Mouse (Mus musculus) heart, embryonic 13.5 days (tissue): ENCODE measurements around the gene Nol6. TPM values are rescaled to one million over a fixed set of nuclear protein-coding genes. Genes with fewer than 3 reads are reported as not detected.

ENCODE experiments used
- ATAC-seq: fragments of 200-750 bp; cut with Nextera tagmentation; 2 replicates; pipeline ENCODE4 v1.8.0; 2017; ENCODE audit warnings: moderate TSS enrichment; ENCODE audit not compliant: insufficient number of reproducible peaks, low FRiP score, low TSS enrichment; ENCODE audit errors: extremely low read depth
- H3K27ac ChIP-seq: fragments of 300-500 bp; sonication (generic); replicated peaks from 2 replicates; pipeline ENCODE4 v1.5.1; 2015; ENCODE audit warnings: moderate library complexity, mild to moderate bottlenecking, inconsistent platforms
- H3K27me3 ChIP-seq: fragments of 300-500 bp; sonication (generic); replicated peaks from 2 replicates; pipeline ENCODE4 v1.6.1; 2015; ENCODE audit warnings: mild to moderate bottlenecking, inconsistent platforms
- H3K36me3 ChIP-seq: fragments of 300-500 bp; sonication (generic); 2 replicates; pipeline ENCODE4 v1.6.1; 2015; ENCODE audit warnings: mild to moderate bottlenecking, inconsistent platforms
- H3K4me1 ChIP-seq: fragments of 300-500 bp; sonication (generic); 2 replicates; pipeline ENCODE4 v1.6.1; 2015; ENCODE audit warnings: inconsistent platforms
- H3K4me2 ChIP-seq: fragments of 300-500 bp; sonication (generic); 2 replicates; pipeline ENCODE4 v1.6.1; 2015; ENCODE audit warnings: inconsistent platforms, mild to moderate bottlenecking, moderate library complexity
- H3K4me3 ChIP-seq: fragments of 300-500 bp; sonication (generic); 2 replicates; pipeline ENCODE4 v1.5.1; 2015; ENCODE audit warnings: moderate library complexity, mild to moderate bottlenecking, inconsistent platforms
- H3K9ac ChIP-seq: fragments of 300-500 bp; sonication (generic); 2 replicates; pipeline ENCODE4 v1.6.1; 2015; ENCODE audit warnings: inconsistent platforms, mild to moderate bottlenecking, moderate library complexity
- H3K9me3 ChIP-seq: fragments of 300-500 bp; sonication (generic); 2 replicates; pipeline ENCODE4 v1.6.1; 2016; ENCODE audit warnings: inconsistent platforms
- WGBS: fragments of 180-500 bp; shearing (Covaris S2); methylation state at CpG from one replicate; pipeline ENCODE4 v1.1.7; 2015; ENCODE audit warnings: mixed read lengths; 5-methylcytosine and 5-hydroxymethylcytosine counted together
- polyA plus RNA-seq: library from polyadenylated mRNA; unstranded; fragments of >200 nt; fragmentation: Nextera tagmentation; extraction: Ambion mirVana; gene quantifications from 2 replicates; pipeline ENCODE4 v1.2.1, GENCODE M21; 2015

Gene Nol6
- polyA plus RNA-seq, 1 experiment from 2014 or later: 18.2 TPM

DNA sequence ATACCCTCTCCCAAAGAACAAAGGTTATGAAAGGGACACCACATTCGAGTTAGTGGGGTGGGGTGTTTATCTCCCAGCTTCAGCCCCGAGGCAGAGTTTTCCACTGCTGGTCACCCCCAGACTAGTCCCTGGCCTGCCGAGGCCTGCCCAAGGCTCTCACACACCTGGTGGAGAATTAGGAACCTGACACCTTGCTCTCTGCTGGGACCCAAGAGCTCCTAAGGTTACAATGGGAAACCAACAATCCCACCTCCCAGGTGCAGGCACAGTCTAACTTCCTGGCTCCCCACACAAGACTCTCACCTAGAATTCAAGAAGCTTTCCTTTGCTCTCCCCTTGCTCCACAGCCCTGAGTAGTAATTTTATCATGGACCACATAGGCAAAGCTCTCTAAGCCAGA, 7.4 kb downstream of the Nol6 start:
- Histone ChIP-seq H3K36me3 (peaks cover 83% of the 10 kb centered on the region), H3K27me3 (no peaks in the 10 kb centered on the region), H3K27ac (no peak overlapping the region), H3K4me3 (no peak overlapping the region), H3K4me2 (no peak overlapping the region), H3K9me3 (no peaks in the 10 kb centered on the region), H3K9ac (no peak overlapping the region), H3K4me1 (no peaks in the 10 kb centered on the region)
- no peak for ATAC-seq
- WGBS: 70% methylated on average over 3 of the region's 3 CpGs

DNA sequence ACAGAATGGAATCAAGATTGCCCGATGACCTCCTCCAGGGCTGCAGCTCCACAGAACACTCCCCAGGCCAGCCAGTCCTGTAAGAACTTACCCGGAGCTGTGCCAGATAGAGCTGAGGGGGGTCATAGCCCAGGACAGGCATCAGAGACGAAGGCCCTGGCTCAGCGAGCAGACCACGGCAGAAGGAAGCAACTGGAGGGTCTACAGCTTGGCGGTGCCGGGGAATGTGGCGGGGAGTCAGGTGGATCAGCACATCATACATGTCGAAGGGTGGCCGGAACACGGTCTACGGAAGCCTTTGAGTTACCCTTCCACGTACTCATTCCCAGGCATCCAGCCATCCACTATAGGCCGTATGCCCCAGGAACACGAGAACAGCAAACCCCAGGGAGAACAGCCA, 8.5 kb downstream of the Nol6 start:
- peaks cover 73% of the 10 kb centered on the region for H3K36me3 ChIP-seq
- 93% methylated on average over 15 of the region's 15 CpGs for WGBS
- H3K27ac ChIP-seq: no peak overlapping the region
- H3K9ac ChIP-seq: no peak overlapping the region
- no peaks in the 10 kb centered on the region for H3K27me3 ChIP-seq
- H3K9me3 ChIP-seq: no peaks in the 10 kb centered on the region
- no peak overlapping the region for H3K4me2 ChIP-seq
- no peaks in the 10 kb centered on the region for H3K4me1 ChIP-seq
- no peak for ATAC-seq
- H3K4me3 ChIP-seq: no peak overlapping the region

DNA sequence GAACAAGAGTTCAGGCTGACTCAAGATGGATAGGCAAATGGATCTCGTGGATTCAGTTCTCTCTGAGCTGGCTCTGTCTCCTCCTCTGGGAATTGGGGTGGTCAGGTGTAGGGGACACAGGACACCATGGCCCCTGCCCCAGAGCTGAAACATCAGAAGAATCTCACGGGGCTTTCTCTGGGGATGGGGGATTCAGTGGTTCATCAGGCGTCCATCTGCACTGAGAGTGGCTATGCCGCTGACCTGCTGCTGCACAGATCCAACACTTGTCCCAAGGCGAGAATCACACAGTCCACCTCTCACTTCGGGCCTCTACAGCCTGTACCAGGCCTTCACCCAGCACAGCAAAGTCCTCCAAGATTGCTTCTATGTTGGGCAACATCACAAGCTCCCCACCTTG, 9.2 kb downstream of the Nol6 start:
- no peak for ATAC-seq
- Histone ChIP-seq H3K27me3 (no peaks in the 10 kb centered on the region), H3K36me3 (peaks cover 66% of the 10 kb centered on the region)

DNA sequence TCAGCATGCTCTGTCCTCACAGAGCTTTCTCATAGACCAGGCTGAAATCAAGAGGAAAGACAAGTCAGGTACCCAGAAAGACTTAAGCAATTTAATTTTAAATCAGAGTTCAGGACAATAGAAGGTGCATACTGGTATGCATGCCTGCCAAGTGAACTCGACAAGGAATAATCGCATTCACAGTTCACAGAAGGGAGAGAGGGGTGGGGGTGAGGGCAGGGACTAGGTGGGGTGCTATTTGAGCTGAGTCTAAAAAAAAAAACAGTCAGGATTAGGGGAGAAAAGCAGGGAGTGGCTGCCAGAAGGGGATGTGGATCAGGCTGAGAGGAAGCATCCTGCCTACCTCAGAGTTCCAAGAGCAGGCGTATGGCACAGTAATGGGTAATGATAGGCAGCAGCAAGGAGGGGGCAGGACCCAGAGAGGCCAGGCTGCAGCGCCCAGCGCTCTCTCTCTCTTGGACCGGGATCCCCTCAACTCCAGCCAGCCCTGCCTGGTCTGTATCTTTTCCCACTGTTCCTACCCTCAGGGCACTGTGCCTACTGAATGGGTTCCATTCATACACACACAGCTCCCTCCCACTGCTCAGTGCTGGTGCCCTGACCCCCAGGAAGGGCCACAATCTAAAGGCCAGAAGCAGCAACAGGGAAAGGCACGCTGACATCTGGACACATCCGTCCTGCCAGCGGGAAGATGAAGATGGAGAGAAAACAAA, 9.7 kb downstream of the Nol6 start:
- Histone ChIP-seq H3K27me3 (no peaks in the 10 kb centered on the region), H3K4me2 (no peak overlapping the region), H3K36me3 (peaks cover 60% of the 10 kb centered on the region), H3K9ac (no peak overlapping the region), H3K9me3 (no peaks in the 10 kb centered on the region), H3K4me3 (no peak overlapping the region), H3K27ac (no peak overlapping the region), H3K4me1 (no peaks in the 10 kb centered on the region)
- no peak for ATAC-seq
- WGBS: 85% methylated on average over 9 of the region's 9 CpGs

More for the DNA sequence above, 9.2 kb downstream of the Nol6 start:
- H3K9me3 ChIP-seq: no peaks in the 10 kb centered on the region
- 80% methylated on average over 6 of the region's 6 CpGs for WGBS
- H3K4me3 ChIP-seq: no peak overlapping the region
- H3K9ac ChIP-seq: no peak overlapping the region
- H3K27ac ChIP-seq: no peak overlapping the region
- H3K4me1 ChIP-seq: no peaks in the 10 kb centered on the region
- H3K4me2 ChIP-seq: no peak overlapping the region

DNA sequence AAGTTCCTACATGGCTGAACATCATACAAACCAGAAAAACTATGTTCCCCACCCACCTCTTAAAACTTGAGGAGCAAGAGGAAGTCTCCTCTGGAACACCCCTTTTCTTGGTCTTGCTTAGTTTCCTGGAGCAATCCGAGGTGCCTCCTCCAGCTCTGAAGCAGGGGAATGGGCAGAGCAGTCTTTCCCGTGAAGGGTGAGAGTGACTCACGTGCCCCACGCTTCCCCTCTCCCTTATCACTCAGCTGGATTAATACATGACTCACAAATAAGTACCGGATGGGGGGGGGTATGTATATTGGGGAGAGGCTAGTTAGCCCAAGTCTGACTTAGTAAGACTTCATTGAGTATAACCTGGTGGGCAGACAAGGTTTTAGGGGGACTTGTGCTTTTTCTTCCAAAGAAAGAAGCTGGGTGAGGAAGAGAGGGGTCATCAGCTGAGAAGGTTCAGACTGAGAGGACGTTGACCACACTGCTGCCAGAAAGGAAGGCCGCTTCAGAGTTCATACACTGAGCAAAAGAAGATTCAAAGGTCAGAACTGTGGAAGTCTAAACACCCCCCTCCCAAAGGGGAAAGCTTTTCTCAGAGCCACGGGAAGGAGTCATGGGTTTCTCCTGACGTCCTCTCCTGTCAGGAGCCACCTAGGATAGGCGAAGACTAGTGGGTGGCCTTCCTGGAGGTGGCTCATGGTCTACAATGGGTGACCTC, 15.4 kb downstream of the Nol6 start:
- Histone ChIP-seq H3K4me1 (0 out of 2 replicates have a peak, but pooled peaks cover 7% of the 10 kb centered on the region), H3K9me3 (no peaks in the 10 kb centered on the region), H3K36me3 (peaks cover 4% of the 10 kb centered on the region; the same call in 1 of the 2 replicates), H3K4me2 (no peak overlapping the region), H3K27me3 (no peaks in the 10 kb centered on the region), H3K9ac (no peak overlapping the region), H3K27ac (no peak overlapping the region), H3K4me3 (no peak overlapping the region)
- WGBS: 58% methylated on average over 10 of the region's 10 CpGs
- ATAC-seq: no peak

DNA sequence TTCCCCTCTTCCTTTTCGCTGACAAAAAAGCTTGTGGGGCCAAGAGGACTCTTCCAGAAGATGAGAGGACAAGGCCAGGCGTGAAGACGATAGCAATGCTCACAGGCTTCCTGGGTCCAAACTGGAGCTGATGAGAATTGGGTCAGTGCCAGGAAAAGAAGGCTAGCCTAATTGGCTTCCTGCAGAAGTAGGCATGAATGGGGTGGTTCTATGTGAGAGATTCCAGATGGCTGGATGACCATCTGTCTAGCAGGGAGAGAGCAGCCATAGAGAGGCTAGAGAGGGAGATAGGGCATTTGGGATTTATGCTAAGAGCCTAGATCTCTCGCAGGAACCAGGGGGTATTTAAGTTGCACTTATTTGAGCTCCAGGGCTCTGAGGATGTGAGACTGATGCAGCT, 16.8 kb downstream of the Nol6 start:
- no peaks in the 10 kb centered on the region for H3K36me3 ChIP-seq
- no peak for ATAC-seq
- H3K4me2 ChIP-seq: no peak overlapping the region
- no peaks in the 10 kb centered on the region for H3K27me3 ChIP-seq
- H3K4me3 ChIP-seq: no peak overlapping the region
- H3K9me3 ChIP-seq: no peaks in the 10 kb centered on the region
- H3K27ac ChIP-seq: no peak overlapping the region
- WGBS: 53% methylated on average over 4 of the region's 4 CpGs
- 0 out of 2 replicates have a peak, but pooled peaks cover 7% of the 10 kb centered on the region for H3K4me1 ChIP-seq
- no peak overlapping the region for H3K9ac ChIP-seq

DNA sequence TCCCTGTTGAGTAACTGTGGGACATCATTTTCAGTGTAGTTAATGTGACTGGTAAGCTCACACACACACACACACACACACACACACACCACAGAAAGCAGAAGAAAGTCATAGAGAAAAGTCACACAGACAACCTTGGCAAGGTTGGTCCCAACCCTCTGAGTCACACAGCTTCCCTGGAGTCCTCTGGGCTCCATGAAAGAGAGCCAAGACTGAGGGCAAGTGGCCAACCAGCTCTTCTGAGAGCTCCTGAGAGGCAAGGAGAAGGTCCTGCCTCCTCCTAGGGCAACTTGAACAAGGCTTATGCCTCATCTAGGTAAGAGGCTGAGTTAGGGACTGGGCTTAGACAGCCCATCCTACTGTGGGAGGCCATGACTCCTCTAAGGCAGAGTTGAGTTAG, 21.4 kb downstream of the Nol6 start:
- H3K4me1 ChIP-seq: peaks cover 16% of the 10 kb centered on the region
- no peak for ATAC-seq
- H3K9me3 ChIP-seq: no peaks in the 10 kb centered on the region
- H3K36me3 ChIP-seq: no peaks in the 10 kb centered on the region
- H3K27ac ChIP-seq: no peak overlapping the region
- no peak overlapping the region for H3K9ac ChIP-seq
- no peak overlapping the region for H3K4me3 ChIP-seq
- H3K4me2 ChIP-seq: no peak overlapping the region
- H3K27me3 ChIP-seq: peaks cover 24% of the 10 kb centered on the region

DNA sequence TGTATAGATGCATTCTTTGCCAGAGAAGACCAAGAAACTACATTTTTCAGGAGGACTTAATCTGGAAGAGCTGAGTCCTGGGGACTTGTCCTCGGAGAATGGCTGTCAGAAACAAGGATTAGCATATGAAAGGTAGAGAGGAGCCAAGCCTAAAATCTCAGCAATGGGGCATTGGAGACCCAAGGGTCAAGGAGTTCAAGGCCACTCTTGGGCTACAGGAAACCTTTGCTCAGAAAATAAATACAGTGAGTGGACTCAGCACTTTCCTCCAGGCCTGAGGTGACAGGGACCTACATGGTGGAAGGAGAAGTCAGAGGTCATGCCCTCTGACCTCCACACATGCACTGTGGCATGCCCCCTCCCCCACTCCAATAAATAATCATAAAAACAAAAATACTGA, 23.3 kb downstream of the Nol6 start:
- no peaks in the 10 kb centered on the region for H3K36me3 ChIP-seq
- H3K9me3 ChIP-seq: no peaks in the 10 kb centered on the region
- peaks cover 28% of the 10 kb centered on the region for H3K4me1 ChIP-seq
- no peak overlapping the region for H3K4me2 ChIP-seq
- no peak overlapping the region for H3K27ac ChIP-seq
- no peak overlapping the region for H3K9ac ChIP-seq
- peaks cover 37% of the 10 kb centered on the region for H3K27me3 ChIP-seq
- H3K4me3 ChIP-seq: no peak overlapping the region
- WGBS: 67% methylated on average over 1 of the region's 1 CpGs
- ATAC-seq: no peak

DNA sequence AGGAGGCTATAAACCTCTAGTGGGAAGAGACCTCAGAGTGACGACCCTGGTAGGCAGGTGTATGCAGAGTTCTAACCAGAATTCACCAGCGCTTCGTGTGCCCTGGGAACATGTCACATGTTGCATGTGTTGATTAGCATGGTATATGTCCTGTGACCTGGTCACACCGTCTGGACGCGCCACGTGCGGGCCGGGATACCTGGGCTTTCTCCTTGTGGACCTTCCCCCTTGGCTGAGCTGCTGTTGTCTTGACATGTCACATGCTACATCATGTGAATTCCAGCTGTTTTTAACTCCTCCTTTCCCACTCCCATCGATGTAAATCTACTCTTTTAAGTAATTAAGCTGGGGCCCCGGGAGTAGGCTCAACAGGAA, 25.7 kb downstream of the Nol6 start:
- no peaks in the 10 kb centered on the region for H3K9me3 ChIP-seq
- H3K4me1 ChIP-seq: peaks cover 49% of the 10 kb centered on the region
- WGBS: 17% methylated on average over 11 of the region's 11 CpGs
- H3K27ac ChIP-seq: no peak overlapping the region
- no peaks in the 10 kb centered on the region for H3K36me3 ChIP-seq
- H3K9ac ChIP-seq: peak overlapping the region; percentile 76; the same call in 1 of the 2 replicates
- peak overlapping the region; percentile 54 for H3K4me3 ChIP-seq
- peaks cover 37% of the 10 kb centered on the region for H3K27me3 ChIP-seq
- ATAC-seq: no peak
- H3K4me2 ChIP-seq: peak overlapping the region; percentile 89

DNA sequence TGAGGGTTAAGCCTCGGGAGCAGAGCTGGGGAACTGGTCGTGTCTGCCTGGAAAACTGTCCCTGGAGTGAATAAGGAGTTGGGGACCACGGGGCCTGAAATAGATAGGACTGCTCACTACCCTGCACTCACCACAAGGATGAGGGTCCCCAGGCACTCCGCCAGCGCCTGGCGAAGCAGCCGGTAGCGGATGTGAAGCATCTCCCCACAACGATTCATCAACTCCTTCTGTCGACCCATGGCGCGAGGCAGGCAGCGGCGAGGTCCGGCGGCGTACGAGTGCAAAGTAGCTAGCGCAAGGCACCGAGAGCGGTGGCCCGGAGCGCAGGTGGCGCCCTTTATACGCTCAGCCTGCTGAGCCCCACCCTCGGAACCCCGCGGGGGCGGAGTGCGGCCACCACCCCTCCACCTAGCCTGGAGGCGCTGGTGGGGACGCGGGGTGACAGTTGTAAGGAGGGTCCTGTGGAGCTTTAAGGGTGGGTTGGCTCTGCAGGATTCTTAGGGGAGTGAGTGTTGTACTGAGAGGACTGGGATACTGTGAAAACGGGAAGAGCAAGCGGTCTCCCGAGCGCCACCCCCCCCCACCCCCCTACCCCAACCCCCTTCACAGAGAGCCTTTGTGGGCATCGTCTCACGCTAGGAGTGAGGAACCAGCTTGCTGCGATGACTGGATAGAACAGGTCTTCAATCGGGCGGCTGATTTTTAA, 26.2 kb downstream of the Nol6 start, which contains the start of gene Aqp3:
Gene Aqp3, minus strand, starts transcription at position 313 of the 706 bp plus-strand sequence.
- ATAC-seq: no peak
- Histone ChIP-seq H3K4me3 (peak within 1 kb of the TSS; percentile 54), H3K27me3 (peaks cover 37% of the 10 kb centered on the region), H3K4me1 (peaks cover 49% of the 10 kb centered on the region), H3K9ac (peak within 1 kb of the TSS; percentile 76), H3K9me3 (no peaks in the 10 kb centered on the region), H3K36me3 (no peaks in the 10 kb centered on the region), H3K4me2 (peak within 1 kb of the TSS; percentile 89), H3K27ac (no peak within 1 kb of the TSS)
- WGBS: 1% methylated on average over 42 of the region's 42 CpGs

DNA sequence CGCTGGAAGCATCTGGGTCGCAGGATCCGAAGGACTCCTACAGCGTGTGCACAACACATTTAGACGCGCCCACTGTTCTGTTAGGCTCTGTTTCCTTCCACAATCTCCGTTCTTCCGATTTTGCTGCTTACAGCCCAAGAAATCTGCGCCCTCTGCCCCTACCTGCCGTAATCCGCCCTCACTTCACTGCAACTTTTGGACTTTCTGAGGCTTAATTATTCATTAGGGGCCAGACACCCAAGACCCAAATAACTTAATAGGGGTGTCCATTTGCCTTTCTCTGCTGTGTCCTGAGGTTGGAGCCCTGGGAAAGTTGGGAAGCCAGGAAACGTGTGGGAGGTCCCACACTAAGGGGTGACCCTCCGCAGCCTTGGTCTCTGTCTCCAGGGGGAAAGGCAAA, 26.9 kb downstream of the Nol6 start:
- no peaks in the 10 kb centered on the region for H3K9me3 ChIP-seq
- WGBS: 64% methylated on average over 13 of the region's 13 CpGs
- H3K9ac ChIP-seq: peak overlapping the region; percentile 76; the same call in 1 of the 2 replicates
- H3K4me3 ChIP-seq: peak overlapping the region; percentile 54
- H3K27ac ChIP-seq: no peak overlapping the region
- H3K27me3 ChIP-seq: peaks cover 37% of the 10 kb centered on the region
- H3K4me1 ChIP-seq: peaks cover 49% of the 10 kb centered on the region
- peak overlapping the region; percentile 89 for H3K4me2 ChIP-seq
- ATAC-seq: no peak
- no peaks in the 10 kb centered on the region for H3K36me3 ChIP-seq
